Mouse (Mus musculus): ENCODE results near the gene Epha8.

Gene Epha8

DNA sequence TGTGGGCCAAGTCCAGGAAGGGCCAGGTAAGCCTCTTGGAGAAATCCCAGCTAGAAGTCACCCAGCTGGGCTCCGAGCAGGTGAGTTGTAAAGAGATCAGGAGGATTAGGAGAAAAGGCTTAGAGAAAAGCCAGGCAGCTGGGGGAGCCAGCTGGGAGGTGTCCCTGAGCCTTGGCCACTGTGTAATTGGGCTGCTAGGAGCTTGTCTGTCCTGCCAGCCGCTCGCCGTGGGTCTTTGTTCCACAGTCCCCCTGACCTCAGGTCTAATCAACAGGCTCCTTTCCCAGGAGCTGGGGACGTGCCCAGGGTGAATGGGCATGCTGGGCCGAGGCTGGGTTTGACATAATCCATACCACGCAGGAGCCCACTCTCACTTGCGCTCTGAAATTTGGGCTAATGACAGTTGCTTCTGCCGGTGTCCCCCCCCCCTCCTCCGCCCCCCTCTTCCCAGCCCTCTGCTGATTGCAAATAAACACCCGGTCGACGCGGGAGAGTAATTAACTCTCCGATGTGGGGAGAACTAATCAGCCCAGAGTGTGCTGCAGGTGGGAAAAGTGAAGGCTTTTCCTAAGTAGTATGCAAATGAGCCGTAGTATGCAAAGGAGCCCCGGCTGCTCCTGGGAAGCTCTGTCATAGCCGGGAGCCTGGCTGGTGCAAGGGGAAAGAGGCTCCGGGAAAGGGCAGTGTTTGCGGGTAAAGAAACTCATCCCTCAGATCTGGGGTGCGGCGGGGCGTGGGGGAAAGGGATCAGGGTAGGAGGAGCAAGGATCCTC, 51.7 kb downstream of the Epha8 start:
- DNase-seq (ENCODE audit: low spot score) = no peak

DNA sequence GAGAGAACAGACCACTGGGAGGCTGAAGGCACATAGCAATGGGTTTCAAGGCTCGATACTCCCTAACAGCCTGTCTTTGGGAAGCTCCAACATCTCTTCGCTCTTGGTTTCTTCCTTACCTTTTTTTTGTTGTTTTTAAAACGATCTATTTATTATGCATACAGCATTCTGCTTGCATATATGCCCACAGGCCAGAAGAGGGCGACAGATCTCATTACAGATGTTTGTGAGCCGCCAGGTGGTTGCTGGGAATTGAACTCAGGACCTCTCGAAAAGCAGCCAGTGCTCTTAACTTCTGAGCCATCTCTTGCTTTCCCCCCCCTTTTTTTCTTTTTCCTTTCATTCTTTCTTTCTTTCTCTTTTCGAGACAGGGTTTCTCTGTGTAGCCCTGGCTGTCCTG, 57.5 kb downstream of the Epha8 start:
- no peak for DNase-seq (ENCODE audit: low spot score)

DNA sequence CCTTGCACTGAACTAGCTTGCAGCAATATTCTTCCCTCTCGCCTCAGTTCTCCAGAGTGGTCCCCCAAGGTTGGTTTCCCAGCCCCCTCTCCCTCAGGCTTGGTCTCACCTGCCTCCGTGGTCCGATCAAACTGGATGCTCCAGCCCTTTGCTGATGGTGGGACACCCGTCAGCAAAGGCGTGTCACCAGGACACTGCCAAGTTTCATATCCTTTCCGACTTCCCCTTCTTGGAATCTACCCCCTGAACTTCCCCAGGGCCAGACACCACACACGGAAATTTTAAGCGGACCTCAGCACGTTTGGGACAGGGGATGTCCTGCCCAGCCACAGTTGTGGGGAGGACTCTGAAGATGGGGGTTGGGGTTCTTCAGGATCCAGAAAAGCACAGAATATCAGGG, 58.0 kb downstream of the Epha8 start, which contains the start of gene C1qa:
C1qa (minus strand) TSS at position 167 of the 400 bp plus-strand sequence.
- DNase-seq (ENCODE audit: low spot score) = no peak

DNA sequence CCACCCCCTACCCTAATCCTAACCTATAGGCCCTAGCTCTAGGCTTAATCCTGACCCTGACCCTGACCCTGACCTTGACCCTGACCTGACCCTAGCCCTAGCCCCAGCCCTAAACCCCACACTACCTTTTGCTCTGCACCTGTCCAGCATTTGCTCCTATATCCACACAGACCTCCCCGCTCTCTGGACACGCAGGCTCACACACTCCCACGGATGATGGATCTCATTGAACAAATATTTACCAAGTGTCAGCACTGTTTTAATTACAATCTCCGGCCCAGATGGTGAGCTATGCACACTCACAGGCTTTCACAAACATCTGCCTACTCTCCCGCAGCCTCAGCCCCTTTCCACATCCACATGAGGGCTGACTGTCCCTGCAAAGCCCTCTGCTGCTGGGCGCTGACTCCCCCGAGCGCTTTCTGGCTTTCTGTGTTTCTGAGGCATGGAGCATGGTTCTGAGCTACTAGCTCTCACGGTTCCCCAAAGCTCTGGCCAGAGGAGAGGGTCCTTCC, 58.5 kb downstream of the Epha8 start:
- DNase-seq (ENCODE audit: low spot score) = no peak

DNA sequence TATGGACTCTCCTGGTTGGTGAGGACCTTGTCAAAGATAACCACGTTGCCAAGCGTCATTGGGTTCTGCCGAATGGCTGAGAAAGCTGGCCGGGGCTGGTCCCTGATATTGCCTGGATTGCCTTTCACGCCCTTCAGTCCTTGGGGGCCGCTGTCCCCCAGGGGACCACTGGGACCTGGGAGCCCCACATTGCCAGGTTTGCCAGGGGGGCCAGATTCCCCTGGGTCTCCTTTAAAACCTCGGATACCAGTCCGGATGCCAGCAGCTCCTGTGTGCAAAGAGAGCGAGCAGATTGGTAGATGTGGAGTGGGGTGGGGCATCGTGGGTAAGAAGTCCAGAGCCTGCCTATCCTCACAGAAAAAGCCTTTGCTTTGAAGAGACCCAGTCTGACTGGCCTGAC, 60.2 kb downstream of the Epha8 start:
- DNase-seq (ENCODE audit: low spot score) = no peak

DNA sequence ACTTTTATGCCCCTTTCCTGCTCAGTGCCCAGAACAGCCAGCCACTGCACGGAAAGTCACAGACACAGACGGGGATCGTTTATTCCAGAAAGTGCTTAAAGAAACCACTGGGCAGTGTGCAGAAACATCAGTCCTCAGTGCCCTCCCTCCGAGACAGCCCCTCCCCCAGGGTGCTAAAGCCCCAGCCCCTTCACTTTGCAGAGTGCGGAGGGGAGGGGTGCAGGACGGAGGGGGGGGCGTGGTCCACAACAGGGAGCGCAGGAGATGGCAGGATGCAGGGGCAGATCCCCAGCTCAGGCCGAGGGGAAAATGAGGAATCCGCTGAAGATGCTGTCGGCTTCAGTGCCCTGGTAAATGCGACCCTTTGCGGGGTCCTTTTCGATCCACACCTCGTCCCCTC, 60.8 kb downstream of the Epha8 start:
- no peak for DNase-seq (ENCODE audit: low spot score)

DNA sequence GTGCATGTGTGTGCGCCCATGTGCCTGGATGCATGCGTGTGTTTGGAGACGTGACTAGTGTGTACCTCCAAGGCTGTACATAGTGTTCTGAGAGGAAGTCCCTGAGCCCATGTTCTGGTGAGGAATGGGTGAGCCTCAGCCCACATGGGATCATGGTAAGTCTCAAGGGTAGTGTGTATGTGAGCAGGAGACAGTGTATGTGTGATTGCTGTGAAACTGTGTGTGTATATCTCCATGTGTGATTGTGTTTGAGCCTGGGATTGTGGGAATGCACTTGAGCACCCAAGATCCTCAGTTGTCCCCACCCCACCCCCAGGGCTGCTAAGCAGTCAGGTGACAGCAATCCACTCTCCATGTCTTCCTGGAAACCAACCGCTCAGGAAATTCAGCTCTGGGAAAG, 61.8 kb downstream of the Epha8 start:
- DNase-seq (ENCODE audit: low spot score) = no peak

DNA sequence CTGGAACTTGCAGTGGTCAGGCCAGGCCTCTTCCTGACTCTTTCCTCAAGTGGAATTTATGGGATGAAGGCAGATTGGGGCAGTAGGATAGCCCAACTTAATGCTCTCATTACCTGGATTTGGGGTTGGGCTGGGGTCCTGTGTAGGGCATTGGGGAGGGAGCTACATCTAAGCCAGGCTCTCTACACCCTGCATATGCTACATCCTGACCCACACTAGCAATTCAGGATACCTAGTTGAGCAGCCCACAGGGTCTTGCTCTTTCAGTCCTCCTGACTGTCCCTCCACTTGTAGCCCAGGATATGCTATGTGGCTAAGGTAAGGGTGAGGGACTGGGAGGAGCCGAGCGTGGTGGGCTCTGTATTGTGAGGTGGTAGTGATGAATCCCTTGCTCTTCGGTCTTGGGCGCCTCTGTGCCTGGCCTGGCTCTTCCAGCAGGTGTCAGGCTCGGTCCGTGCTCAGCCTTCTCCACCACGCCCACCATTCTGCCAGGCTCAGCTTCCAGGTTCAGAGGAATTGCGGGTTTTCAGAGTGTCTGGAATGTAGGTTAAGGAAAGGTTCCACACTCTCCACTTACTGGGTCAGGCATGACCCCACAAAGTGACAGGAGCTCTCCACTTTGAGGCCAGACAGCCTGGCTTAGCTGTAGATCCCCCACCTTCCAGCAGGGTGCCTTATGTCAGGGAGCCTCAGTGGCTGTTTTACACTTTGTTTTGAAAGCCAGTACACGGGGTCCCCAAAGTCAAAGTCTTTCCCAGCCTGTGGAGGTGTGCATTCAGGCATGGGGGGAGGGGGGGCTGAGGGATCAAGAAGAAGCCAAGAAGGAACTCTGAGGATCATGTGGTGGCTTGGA, 62.7 kb downstream of the Epha8 start:
- no peak for DNase-seq (ENCODE audit: low spot score)

DNA sequence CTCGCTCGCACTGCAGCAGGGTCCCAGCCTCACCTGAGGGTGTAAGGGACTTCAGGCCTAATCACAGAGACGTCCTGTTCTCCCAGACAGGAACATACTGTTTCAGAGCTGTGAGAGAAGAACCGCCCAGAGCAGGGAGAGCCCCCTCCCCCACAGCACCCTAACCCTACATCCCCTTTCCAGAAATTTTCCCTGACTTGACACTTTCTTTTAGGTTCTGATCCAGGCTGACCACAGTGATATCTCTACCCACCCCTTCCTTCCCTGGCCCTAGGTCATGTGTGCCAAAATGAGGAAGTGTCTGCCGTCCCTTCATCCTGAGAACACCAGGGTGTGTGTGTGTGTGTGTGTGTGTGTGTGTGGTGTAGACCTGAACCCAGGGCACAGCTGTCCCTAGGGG, 63.8 kb downstream of the Epha8 start, which contains the start of gene C1qc:
C1qc (minus strand) TSS at position 255 of the 400 bp plus-strand sequence.
- no peak for DNase-seq (ENCODE audit: low spot score)

DNA sequence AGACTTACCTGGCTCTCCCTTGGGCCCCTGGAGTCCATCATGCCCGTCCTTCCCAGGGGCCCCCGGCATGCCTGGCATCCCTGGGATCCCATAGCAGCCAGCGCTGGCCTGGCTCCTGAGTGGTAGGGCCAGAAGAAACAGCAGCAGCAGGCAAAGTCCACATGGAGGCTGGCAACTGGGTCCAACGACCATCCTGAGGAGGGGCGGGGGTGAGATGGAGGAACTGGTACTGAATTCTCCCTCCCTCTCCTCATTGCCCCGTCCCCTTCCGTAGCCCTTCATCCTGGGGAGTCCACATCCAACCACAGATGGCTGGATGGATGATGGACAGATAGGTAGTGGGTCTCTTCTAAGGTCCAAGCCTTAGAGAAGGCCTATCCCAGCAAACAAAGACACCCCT, 64.2 kb downstream of the Epha8 start:
- no peak for DNase-seq (ENCODE audit: low spot score)

DNA sequence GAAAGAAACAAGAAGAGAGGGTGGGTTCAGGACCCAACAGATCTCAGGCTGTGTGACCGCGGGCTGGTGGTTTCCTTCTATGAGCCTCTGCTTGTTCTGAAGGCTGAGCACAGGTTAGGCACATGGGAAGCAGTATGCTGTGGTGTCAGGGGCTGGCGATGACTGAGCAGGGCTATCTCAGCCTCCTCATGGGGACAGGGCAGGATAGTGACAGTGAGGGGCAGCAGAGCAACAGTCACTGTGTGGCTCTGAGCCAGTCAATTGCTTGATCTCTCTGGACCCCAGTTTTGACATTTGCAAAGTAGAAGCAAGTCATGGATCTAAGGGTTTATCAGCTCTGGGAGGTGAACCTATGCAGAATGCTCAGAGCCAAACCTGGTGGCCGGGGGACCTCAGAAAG, 65.5 kb downstream of the Epha8 start:
- DNase-seq (ENCODE audit: low spot score) = no peak

DNA sequence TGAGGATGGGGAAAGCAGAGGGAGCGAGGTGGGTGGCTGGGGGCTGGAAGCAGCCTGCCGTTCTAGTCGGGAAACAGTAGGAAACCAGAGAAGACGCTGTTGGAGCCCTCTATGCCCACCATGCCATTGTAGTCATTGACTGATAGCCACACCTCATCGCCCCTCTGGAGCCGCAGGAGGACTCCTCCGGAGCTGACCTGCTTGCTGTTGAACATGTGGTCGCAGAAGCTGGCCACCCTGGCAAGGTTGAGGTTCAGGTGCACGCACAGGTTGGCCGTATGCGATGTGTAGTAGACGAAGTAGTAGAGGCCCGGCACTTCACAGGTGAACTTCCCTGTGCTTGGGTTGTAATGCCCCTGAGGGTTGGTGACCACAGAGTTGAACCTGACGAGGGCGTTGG, 66.6 kb downstream of the Epha8 start:
- no peak for DNase-seq (ENCODE audit: low spot score)

DNA sequence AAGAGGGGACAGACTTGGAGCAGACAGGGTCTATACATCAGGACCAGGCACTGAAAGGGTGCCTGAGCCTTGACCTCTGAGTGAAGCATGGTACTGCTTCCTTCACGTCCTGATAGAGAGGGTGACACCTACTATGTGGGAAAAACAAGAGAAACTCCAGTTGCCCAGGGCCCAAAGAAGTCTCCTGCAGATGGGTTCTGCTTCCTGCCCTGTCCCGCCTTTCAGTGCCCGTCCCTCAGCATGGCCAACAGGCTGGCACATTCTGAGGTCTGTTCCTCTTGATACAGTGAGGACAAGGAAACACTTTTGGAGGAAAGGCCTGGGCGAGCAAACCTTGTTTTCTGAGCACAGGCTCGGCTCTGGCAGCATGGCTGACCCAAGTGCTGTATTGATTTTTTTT, 68.9 kb downstream of the Epha8 start:
- DNase-seq (ENCODE audit: low spot score) = no peak

DNA sequence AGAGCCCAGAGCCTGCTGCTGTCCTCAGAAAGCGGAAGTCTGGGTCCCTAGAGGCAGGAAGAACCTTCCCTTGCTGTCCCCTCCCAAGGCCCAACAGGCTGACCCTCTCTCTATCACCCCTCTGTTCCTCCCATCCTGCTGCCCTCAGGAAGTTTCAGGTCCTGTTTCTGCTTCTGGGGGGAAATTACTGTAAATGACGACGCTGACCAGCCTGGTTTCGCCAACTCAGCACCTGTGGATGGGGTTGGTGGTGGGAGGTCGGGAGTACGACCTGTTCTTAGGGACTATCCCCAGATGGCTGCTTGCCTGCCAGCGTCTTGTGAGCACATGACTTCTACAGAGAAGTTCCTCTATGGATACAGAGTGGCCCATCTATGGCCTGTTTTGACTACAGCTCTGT, 70.5 kb downstream of the Epha8 start, which contains the start of gene C1qb:
C1qb (minus strand) TSS at position 87 of the 400 bp plus-strand sequence.
- no peak for DNase-seq (ENCODE audit: low spot score)

All from T-cell, adult 2 months (primary cell).